Mouse (Mus musculus) adrenal gland, postnatal 4 days (tissue): ENCODE measurements around the gene Nid2. TPM values are rescaled to one million over a fixed set of nuclear protein-coding genes. Genes with fewer than 3 reads are reported as not detected.

Source experiments
- DNase-seq, 2 experiments: peaks; one replicate each; pipeline ENCODE4 v3.0.0; 2021 to 2022; ENCODE audit warnings: low spot score in 2 of 2, mixed read lengths in 2 of 2
- total RNA-seq, 2 experiments: library from RNA; stranded (reverse); gene quantifications; 2 replicates each; pipeline ENCODE4 v1.2.3; 2021

Gene Nid2
- total RNA-seq, 2 experiments from 2014 or later: 80.3 to 105 TPM

- DNase-seq: no peak
These were observed 10.8 kb upstream of the Nid2 start for GRCm38 (mm10) chr14:19740147-19740738.

- DNase-seq: no peak
These were observed 6.2 kb upstream of the Nid2 start for GRCm38 (mm10) chr14:19744876-19745275.

GRCm38 (mm10) chr14:19746232-19746631 is 4.8 kb upstream of the Nid2 start:
- no peak for DNase-seq

- DNase-seq: no peak
These were observed 4.3 kb upstream of the Nid2 start for GRCm38 (mm10) chr14:19746731-19747130.

- DNase-seq: no peak
These were observed 1.3 kb upstream of the Nid2 start for GRCm38 (mm10) chr14:19749743-19750142.

GRCm38 (mm10) chr14:19750411-19751024 is 547 bp upstream of the Nid2 start:
- DNase-seq: no peak

GRCm38 (mm10) chr14:19752276-19752675 is 1.2 kb downstream of the Nid2 start:
- no peak for DNase-seq

- DNase-seq: no peak
These were observed 8.5 kb downstream of the Nid2 start for GRCm38 (mm10) chr14:19759277-19760193.

- DNase-seq: no peak
These were observed 9.7 kb downstream of the Nid2 start for GRCm38 (mm10) chr14:19760721-19761120.

- no peak for DNase-seq
These were observed 10.9 kb downstream of the Nid2 start for GRCm38 (mm10) chr14:19762014-19762413.

- DNase-seq: no peak
These were observed 12.5 kb downstream of the Nid2 start for GRCm38 (mm10) chr14:19763527-19763926.

- DNase-seq: no peak
These were observed 13.3 kb downstream of the Nid2 start for GRCm38 (mm10) chr14:19764331-19764730.

- DNase-seq: no peak
These were observed 14.7 kb downstream of the Nid2 start for GRCm38 (mm10) chr14:19765539-19766379.

- DNase-seq: no peak
These were observed 15.2 kb downstream of the Nid2 start for GRCm38 (mm10) chr14:19766380-19766649.

- no peak for DNase-seq
These were observed 17.6 kb downstream of the Nid2 start for GRCm38 (mm10) chr14:19768648-19769047.

GRCm38 (mm10) chr14:19769441-19770200 is 18.6 kb downstream of the Nid2 start:
- DNase-seq: no peak

GRCm38 (mm10) chr14:19771173-19771572 is 20.1 kb downstream of the Nid2 start:
- no peak for DNase-seq

GRCm38 (mm10) chr14:19774036-19774628 is 23.1 kb downstream of the Nid2 start:
- DNase-seq: no peak

GRCm38 (mm10) chr14:19775491-19775890 is 24.4 kb downstream of the Nid2 start:
- DNase-seq: no peak

- DNase-seq: no peak
These were observed 25.1 kb downstream of the Nid2 start for GRCm38 (mm10) chr14:19776179-19776578.
